Mouse (Mus musculus): Measurements from ENCODE around the gene Uvrag. TPM values are rescaled to one million over a fixed set of nuclear protein-coding genes. Genes with fewer than 3 reads are reported as not detected.

Gene Uvrag
- polyA plus RNA-seq, 1 experiment from 2014 or later: 16.7 TPM

DNA sequence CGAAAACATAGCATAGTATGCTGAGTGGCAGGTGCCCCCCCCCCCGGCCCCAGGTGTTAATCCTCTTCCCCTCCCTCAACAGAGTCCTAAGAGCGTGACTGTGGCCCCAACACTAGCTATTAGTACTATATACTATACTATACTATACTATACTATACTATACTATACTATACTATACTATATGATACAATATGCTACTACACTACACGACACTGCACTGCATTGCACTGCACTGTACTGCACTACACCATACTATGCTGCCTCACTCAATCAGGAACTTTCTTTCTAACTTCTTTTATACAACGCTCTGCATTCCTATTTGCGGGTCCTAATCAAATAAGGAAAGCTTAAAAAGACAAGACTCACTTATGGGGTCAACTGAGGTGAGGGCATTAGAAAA lies 224.4 kb downstream of the Uvrag start:
- Histone ChIP-seq H3K4me2 (no peak overlapping the region), H3K27me3 (ENCODE audit: control insufficient read depth, insufficient read depth, low read length) (no peaks in the 10 kb centered on the region), H3K9ac (ENCODE audit: low read depth, low read length) (no peak overlapping the region), H3K27ac (ENCODE audit: low read depth, low read length) (no peak overlapping the region), H3K4me1 (ENCODE audit: control insufficient read depth, insufficient read depth, low read length) (peaks cover 6% of the 10 kb centered on the region; the same call in 1 of the 2 replicates), H3K4me3 (ENCODE audit: low read depth, low read length) (no peak overlapping the region), H3K36me3 (ENCODE audit: control insufficient read depth, insufficient read depth, low read length) (no peaks in the 10 kb centered on the region), H3K9me3 (replicated peaks; ENCODE audit: control insufficient read depth, low read length) (no peaks in the 10 kb centered on the region)
- no peak for ATAC-seq (replicated peaks; ENCODE audit: insufficient number of reproducible peaks, low FRiP score, low TSS enrichment)
- 85% methylated on average over 6 of the region's 6 CpGs for WGBS (ENCODE audit: insufficient replicate concordance)

DNA sequence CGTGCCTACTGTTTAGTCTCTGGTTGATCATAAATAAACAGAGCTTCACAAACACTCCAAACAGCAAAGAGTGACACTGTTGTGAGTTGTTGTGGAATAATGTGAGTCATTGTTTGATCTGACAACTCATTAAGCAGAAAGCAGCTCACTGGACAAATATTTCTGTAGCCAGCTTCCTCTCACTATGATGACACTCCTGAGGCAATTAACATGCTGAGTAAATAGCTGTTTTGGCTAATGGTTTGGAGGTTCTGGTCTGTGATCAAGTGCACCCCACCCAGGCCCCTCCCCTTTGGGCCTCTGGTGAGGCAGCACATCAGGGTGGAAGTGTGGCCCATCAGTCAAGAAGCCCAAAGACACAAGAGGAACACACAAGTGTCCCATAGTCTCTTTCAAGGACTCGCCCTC lies 228.0 kb downstream of the Uvrag start:
- Histone ChIP-seq H3K4me3 (ENCODE audit: low read depth, low read length) (no peak overlapping the region), H3K27me3 (ENCODE audit: control insufficient read depth, insufficient read depth, low read length) (no peaks in the 10 kb centered on the region), H3K4me1 (ENCODE audit: control insufficient read depth, insufficient read depth, low read length) (peaks cover 6% of the 10 kb centered on the region; the same call in 1 of the 2 replicates), H3K27ac (ENCODE audit: low read depth, low read length) (no peak overlapping the region), H3K9me3 (replicated peaks; ENCODE audit: control insufficient read depth, low read length) (no peaks in the 10 kb centered on the region), H3K9ac (ENCODE audit: low read depth, low read length) (no peak overlapping the region), H3K36me3 (ENCODE audit: control insufficient read depth, insufficient read depth, low read length) (no peaks in the 10 kb centered on the region), H3K4me2 (no peak overlapping the region)
- ATAC-seq (replicated peaks; ENCODE audit: insufficient number of reproducible peaks, low FRiP score, low TSS enrichment): no peak
- 71% methylated on average over 2 of the region's 2 CpGs for WGBS (ENCODE audit: insufficient replicate concordance)

DNA sequence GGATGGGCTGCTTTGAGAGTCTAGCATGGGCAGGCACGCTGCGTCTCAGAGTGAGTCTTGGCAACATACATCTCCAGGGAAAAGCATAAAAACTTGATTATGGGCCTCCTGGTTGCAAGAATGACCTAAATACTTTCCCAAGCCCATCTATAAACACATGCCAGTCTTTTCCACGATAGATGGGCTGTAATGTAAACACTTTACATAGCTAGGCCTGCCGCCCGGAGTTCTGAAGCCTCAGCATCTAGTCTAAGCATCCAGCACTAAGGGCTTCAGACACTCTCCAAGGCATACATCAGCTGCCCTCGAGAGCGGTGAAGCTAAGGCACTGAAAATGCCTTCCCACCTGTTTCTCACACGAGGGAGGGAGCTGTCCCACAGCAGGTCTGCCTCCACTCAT lies 229.7 kb downstream of the Uvrag start:
- no peak overlapping the region for H3K4me3 ChIP-seq (ENCODE audit: low read depth, low read length)
- WGBS (ENCODE audit: insufficient replicate concordance): 65% methylated on average over 8 of the region's 8 CpGs
- H3K4me1 ChIP-seq (ENCODE audit: control insufficient read depth, insufficient read depth, low read length): peaks cover 3% of the 10 kb centered on the region; the same call in 1 of the 2 replicates
- H3K9ac ChIP-seq (ENCODE audit: low read depth, low read length): no peak overlapping the region
- no peak overlapping the region for H3K4me2 ChIP-seq
- H3K9me3 ChIP-seq (replicated peaks; ENCODE audit: control insufficient read depth, low read length): no peaks in the 10 kb centered on the region
- H3K27ac ChIP-seq (ENCODE audit: low read depth, low read length): no peak overlapping the region
- no peaks in the 10 kb centered on the region for H3K36me3 ChIP-seq (ENCODE audit: control insufficient read depth, insufficient read depth, low read length)
- ATAC-seq (replicated peaks; ENCODE audit: insufficient number of reproducible peaks, low FRiP score, low TSS enrichment): no peak
- H3K27me3 ChIP-seq (ENCODE audit: control insufficient read depth, insufficient read depth, low read length): no peaks in the 10 kb centered on the region

DNA sequence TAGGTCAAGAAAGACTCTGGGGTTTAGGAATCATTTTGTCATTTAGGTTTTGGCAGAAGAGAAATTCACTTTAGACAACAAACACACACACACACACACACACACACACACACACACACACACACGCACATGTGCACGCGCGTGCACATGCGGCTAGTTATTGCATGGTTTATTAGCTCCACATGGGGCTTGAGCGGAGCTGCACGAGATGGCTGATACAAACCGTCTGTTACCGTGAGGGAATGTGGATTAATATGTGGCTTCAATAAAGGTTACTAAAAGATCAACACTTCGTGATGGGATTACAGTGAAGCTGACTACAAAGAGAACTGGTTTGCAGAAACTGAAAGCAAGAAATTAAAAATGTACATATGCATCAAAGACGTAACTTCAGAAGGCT lies 230.2 kb downstream of the Uvrag start:
- no peaks in the 10 kb centered on the region for H3K9me3 ChIP-seq (replicated peaks; ENCODE audit: control insufficient read depth, low read length)
- 83% methylated on average over 11 of the region's 11 CpGs for WGBS (ENCODE audit: insufficient replicate concordance)
- no peak overlapping the region for H3K27ac ChIP-seq (ENCODE audit: low read depth, low read length)
- H3K9ac ChIP-seq (ENCODE audit: low read depth, low read length): no peak overlapping the region
- no peak for ATAC-seq (replicated peaks; ENCODE audit: insufficient number of reproducible peaks, low FRiP score, low TSS enrichment)
- H3K4me1 ChIP-seq (ENCODE audit: control insufficient read depth, insufficient read depth, low read length): peaks cover 8% of the 10 kb centered on the region
- H3K36me3 ChIP-seq (ENCODE audit: control insufficient read depth, insufficient read depth, low read length): no peaks in the 10 kb centered on the region
- H3K4me2 ChIP-seq: no peak overlapping the region
- H3K27me3 ChIP-seq (ENCODE audit: control insufficient read depth, insufficient read depth, low read length): no peaks in the 10 kb centered on the region
- no peak overlapping the region for H3K4me3 ChIP-seq (ENCODE audit: low read depth, low read length)

DNA sequence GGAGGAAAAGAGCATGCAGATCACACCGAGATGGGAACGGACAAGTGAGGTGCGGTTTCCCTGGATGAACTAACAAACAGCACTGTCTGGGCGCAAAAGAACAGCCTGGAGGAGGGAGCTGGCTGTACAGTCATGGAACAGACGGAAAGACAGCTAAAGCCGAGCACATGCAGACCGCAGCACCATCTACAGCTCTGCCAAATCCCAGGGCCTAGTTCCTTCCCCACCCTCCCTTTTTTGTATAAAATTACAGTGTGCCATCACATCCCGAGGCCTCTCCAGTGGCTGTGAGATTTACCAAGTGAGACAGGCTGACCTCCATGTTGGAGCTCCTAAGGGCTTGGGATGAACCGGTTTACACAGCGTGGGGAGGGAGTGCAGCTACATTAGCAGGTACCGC lies 230.8 kb downstream of the Uvrag start:
- no peak for ATAC-seq (replicated peaks; ENCODE audit: insufficient number of reproducible peaks, low FRiP score, low TSS enrichment)
- peaks cover 10% of the 10 kb centered on the region for H3K4me1 ChIP-seq (ENCODE audit: control insufficient read depth, insufficient read depth, low read length)
- no peak overlapping the region for H3K4me3 ChIP-seq (ENCODE audit: low read depth, low read length)
- WGBS (ENCODE audit: insufficient replicate concordance): 84% methylated on average over 11 of the region's 11 CpGs
- H3K36me3 ChIP-seq (ENCODE audit: control insufficient read depth, insufficient read depth, low read length): no peaks in the 10 kb centered on the region
- no peak overlapping the region for H3K9ac ChIP-seq (ENCODE audit: low read depth, low read length)
- no peak overlapping the region for H3K4me2 ChIP-seq
- H3K27me3 ChIP-seq (ENCODE audit: control insufficient read depth, insufficient read depth, low read length): no peaks in the 10 kb centered on the region
- no peak overlapping the region for H3K27ac ChIP-seq (ENCODE audit: low read depth, low read length)
- no peaks in the 10 kb centered on the region for H3K9me3 ChIP-seq (replicated peaks; ENCODE audit: control insufficient read depth, low read length)

DNA sequence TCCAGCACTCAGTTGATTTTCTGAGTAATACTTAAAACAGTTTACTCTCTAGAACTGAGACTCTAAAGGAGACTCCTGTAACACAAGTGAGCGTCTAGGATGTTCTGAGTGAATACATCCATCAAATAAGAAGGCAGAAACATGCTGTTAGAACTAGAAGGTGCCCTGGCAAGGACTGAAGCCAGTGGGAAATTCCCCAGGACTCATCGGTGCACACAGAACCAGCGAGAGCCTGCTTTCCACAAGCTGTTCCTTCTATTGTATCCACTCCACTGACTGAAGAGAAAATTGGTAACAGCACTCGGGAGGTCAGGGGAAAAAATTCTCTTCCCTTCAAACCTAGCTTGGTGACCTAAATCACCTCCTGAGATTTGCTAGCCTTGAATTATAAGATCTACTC lies 233.5 kb downstream of the Uvrag start:
- no peak overlapping the region for H3K9ac ChIP-seq (ENCODE audit: low read depth, low read length)
- WGBS (ENCODE audit: insufficient replicate concordance): 88% methylated on average over 4 of the region's 4 CpGs
- no peak overlapping the region for H3K27ac ChIP-seq (ENCODE audit: low read depth, low read length)
- H3K4me1 ChIP-seq (ENCODE audit: control insufficient read depth, insufficient read depth, low read length): peaks cover 21% of the 10 kb centered on the region
- no peaks in the 10 kb centered on the region for H3K27me3 ChIP-seq (ENCODE audit: control insufficient read depth, insufficient read depth, low read length)
- no peaks in the 10 kb centered on the region for H3K9me3 ChIP-seq (replicated peaks; ENCODE audit: control insufficient read depth, low read length)
- H3K4me2 ChIP-seq: no peak overlapping the region
- H3K36me3 ChIP-seq (ENCODE audit: control insufficient read depth, insufficient read depth, low read length): no peaks in the 10 kb centered on the region
- no peak for ATAC-seq (replicated peaks; ENCODE audit: insufficient number of reproducible peaks, low FRiP score, low TSS enrichment)
- H3K4me3 ChIP-seq (ENCODE audit: low read depth, low read length): no peak overlapping the region

DNA sequence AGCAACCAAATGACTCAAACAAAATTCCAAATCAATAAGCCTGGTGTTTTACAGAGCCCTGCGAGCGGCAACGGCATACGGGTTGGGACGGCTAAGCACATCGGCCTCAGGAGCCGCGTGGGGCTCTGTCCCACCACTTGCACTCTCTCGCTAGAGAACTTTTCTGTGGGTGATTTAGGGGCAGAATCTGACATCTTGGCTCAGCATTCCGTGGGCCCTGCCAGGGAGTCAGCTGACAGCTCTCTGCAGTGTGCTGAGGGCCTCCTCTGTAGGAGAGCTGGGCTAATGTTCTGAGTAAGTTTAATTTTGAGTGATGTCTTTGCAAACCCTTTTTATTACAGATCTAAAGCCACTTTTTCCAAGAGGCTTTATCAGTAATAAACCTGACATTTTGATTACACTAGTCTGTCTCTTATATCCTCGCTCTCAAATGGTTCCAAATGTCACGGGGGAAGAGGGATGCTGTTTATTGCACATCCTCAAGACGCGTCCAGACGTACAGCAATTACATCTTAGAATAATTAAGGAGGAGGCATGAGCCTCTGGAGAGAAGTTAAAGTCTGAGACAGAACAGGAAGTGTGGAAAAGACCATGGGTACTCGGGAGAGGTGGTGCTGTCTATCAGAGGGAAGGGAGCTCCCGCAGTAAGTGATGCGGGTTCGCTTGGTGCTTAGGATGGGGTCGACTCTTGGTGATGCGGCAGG lies 236.1 kb downstream of the Uvrag start:
- WGBS (ENCODE audit: insufficient replicate concordance): 78% methylated on average over 21 of the region's 21 CpGs
- no peak for ATAC-seq (replicated peaks; ENCODE audit: insufficient number of reproducible peaks, low FRiP score, low TSS enrichment)
- Histone ChIP-seq H3K36me3 (ENCODE audit: control insufficient read depth, insufficient read depth, low read length) (no peaks in the 10 kb centered on the region), H3K4me3 (ENCODE audit: low read depth, low read length) (no peak overlapping the region), H3K27ac (ENCODE audit: low read depth, low read length) (no peak overlapping the region), H3K4me2 (no peak overlapping the region), H3K4me1 (ENCODE audit: control insufficient read depth, insufficient read depth, low read length) (peaks cover 28% of the 10 kb centered on the region), H3K9ac (ENCODE audit: low read depth, low read length) (no peak overlapping the region), H3K9me3 (replicated peaks; ENCODE audit: control insufficient read depth, low read length) (0 out of 2 replicates have a peak, but pooled peaks cover 2% of the 10 kb centered on the region), H3K27me3 (ENCODE audit: control insufficient read depth, insufficient read depth, low read length) (no peaks in the 10 kb centered on the region)

DNA sequence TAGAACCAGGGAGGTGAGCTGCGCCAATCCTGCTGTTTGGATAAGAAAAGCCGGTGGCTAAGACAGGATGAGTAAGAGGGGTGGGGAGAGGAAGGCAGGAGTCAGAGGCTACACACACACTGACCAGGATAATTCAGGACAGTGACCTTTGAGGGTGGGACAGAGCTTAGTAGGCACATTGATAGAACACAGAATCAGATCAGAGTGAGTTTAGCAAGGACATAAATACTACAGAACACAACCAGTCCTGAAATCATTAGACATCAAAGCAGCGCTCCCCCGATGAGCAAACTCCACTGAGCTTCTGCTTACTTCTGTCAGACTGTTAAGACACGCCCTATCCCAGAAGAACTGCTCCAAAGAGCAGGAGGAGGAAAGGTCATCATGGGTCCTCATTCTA lies 237.1 kb downstream of the Uvrag start:
- Histone ChIP-seq H3K27me3 (ENCODE audit: control insufficient read depth, insufficient read depth, low read length) (no peaks in the 10 kb centered on the region), H3K27ac (ENCODE audit: low read depth, low read length) (no peak overlapping the region), H3K9me3 (replicated peaks; ENCODE audit: control insufficient read depth, low read length) (0 out of 2 replicates have a peak, but pooled peaks cover 2% of the 10 kb centered on the region), H3K9ac (ENCODE audit: low read depth, low read length) (no peak overlapping the region), H3K4me2 (no peak overlapping the region), H3K4me3 (ENCODE audit: low read depth, low read length) (no peak overlapping the region), H3K36me3 (ENCODE audit: control insufficient read depth, insufficient read depth, low read length) (no peaks in the 10 kb centered on the region), H3K4me1 (ENCODE audit: control insufficient read depth, insufficient read depth, low read length) (peaks cover 32% of the 10 kb centered on the region)
- 47% methylated on average over 5 of the region's 5 CpGs for WGBS (ENCODE audit: insufficient replicate concordance)
- ATAC-seq (replicated peaks; ENCODE audit: insufficient number of reproducible peaks, low FRiP score, low TSS enrichment): no peak; the same call in 1 of the 2 replicates

DNA sequence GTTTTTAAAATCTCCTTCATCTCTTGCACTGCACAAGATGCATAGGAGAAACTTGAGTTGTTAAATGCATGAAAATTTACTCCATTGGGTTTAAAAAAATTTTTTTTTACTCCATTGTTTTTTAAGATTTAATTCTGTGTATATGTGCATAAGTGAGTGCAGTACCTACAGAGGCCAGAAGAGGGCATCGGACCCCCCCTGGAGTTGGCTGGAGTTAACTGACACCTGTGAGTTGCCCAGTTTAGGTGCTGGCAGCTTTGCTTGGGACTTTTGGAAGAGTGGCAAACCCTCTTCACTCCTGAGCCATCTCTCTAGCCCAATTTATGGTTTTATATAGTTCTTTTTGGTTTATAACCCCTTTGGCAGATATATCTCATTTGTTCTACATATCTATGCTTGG lies 239.8 kb downstream of the Uvrag start:
- 0 out of 2 replicates have a peak, but pooled peaks cover 2% of the 10 kb centered on the region for H3K9me3 ChIP-seq (replicated peaks; ENCODE audit: control insufficient read depth, low read length)
- no peaks in the 10 kb centered on the region for H3K27me3 ChIP-seq (ENCODE audit: control insufficient read depth, insufficient read depth, low read length)
- H3K36me3 ChIP-seq (ENCODE audit: control insufficient read depth, insufficient read depth, low read length): no peaks in the 10 kb centered on the region
- 94% methylated on average over 1 of the region's 1 CpGs for WGBS (ENCODE audit: insufficient replicate concordance)
- H3K4me2 ChIP-seq: no peak overlapping the region
- ATAC-seq (replicated peaks; ENCODE audit: insufficient number of reproducible peaks, low FRiP score, low TSS enrichment): no peak
- H3K4me3 ChIP-seq (ENCODE audit: low read depth, low read length): no peak overlapping the region
- H3K4me1 ChIP-seq (ENCODE audit: control insufficient read depth, insufficient read depth, low read length): peaks cover 47% of the 10 kb centered on the region
- H3K9ac ChIP-seq (ENCODE audit: low read depth, low read length): no peak overlapping the region
- no peak overlapping the region for H3K27ac ChIP-seq (ENCODE audit: low read depth, low read length)

All from heart, embryonic 11.5 days (tissue).